Mouse (Mus musculus): Measurements from ENCODE around the gene 4930519G04Rik. TPM values are rescaled to one million over a fixed set of nuclear protein-coding genes. Genes with fewer than 3 reads are reported as not detected.
A peak's percentile ranks its signal among the peaks of the same experiment; 100 is the strongest.

The 4930519G04Rik gene
- total and polyA plus RNA-seq, 2 experiments from 2014 or later = not detected

- no peak for TF ChIP-seq CTCF (IDR thresholded peaks at IDR 0.05)
- no peak overlapping the region for H3K9ac ChIP-seq (replicated peaks; ENCODE audit: low read length, poor library complexity, severe bottlenecking)
- no peaks in the 10 kb centered on the region for H3K4me1 ChIP-seq (ENCODE audit: insufficient read depth, low read length)
- H3K4me2 ChIP-seq (ENCODE audit: low read depth, low read length, poor library complexity, severe bottlenecking) = no peak overlapping the region
- no peak overlapping the region for H3K27ac ChIP-seq (ENCODE audit: low read depth, low read length)
- DNase-seq (ENCODE audit: low spot score) = no peak
- no peak overlapping the region for H3K4me3 ChIP-seq (ENCODE audit: low read depth, low read length)
- WGBS = 84% methylated on average over 8 of the region's 8 CpGs
- ATAC-seq (ENCODE audit: low FRiP score) = no peak
- H3K27me3 ChIP-seq (ENCODE audit: insufficient read depth, low read length) = no peaks in the 10 kb centered on the region
- H3K36me3 ChIP-seq (ENCODE audit: insufficient read depth, low read length) = no peaks in the 10 kb centered on the region
- no peaks in the 10 kb centered on the region for H3K9me3 ChIP-seq (ENCODE audit: low read length)
These were observed 79.7 kb downstream of the 4930519G04Rik start for GRCm38 (mm10) chr5:114933206-114933605.

Small RNA genes lying within 50 kb of the gene (microRNA-seq; reads per million reads assigned to microRNA genes)
- 5.7 reads per million, percentile 12 among the genes with 10 or more reads in this experiment for gene Mir6240 (ENCODE audit: borderline number of aligned reads)

Other genes starting within 250 kb of the 4930519G04Rik start
- 1.2 and 3.4 TPM in 2 replicates for gene Trpv4, start 195.2 kb upstream of the 4930519G04Rik start, total RNA-seq (2014; rRNA removed)
- gene Trpv4, start 195.2 kb upstream of the 4930519G04Rik start, polyA plus RNA-seq (2015; fragmentation: Nextera tagmentation; extraction: Ambion mirVana) = 0.88 and 1.4 TPM in 2 replicates
- 27.0 and 42.1 TPM in 2 replicates for gene Gltp, start 162.7 kb upstream of the 4930519G04Rik start, total RNA-seq (2014; rRNA removed)
- gene Gltp, start 162.7 kb upstream of the 4930519G04Rik start, polyA plus RNA-seq (2015; fragmentation: Nextera tagmentation; extraction: Ambion mirVana) = 32.6 and 35.3 TPM in 2 replicates
- gene Tchp, start 145.9 kb upstream of the 4930519G04Rik start, total RNA-seq (2014; rRNA removed) = 10.9 and 11.2 TPM in 2 replicates
- gene Tchp, start 145.9 kb upstream of the 4930519G04Rik start, polyA plus RNA-seq (2015; fragmentation: Nextera tagmentation; extraction: Ambion mirVana) = 12.6 and 14.4 TPM in 2 replicates
- gene Ankrd13a, start 79.0 kb upstream of the 4930519G04Rik start, total RNA-seq (2014; rRNA removed) = 39.3 and 47.3 TPM in 2 replicates
- 22.4 and 24.9 TPM in 2 replicates for gene Ankrd13a, start 79.0 kb upstream of the 4930519G04Rik start, polyA plus RNA-seq (2015; fragmentation: Nextera tagmentation; extraction: Ambion mirVana)
- gene Git2, start 78.1 kb upstream of the 4930519G04Rik start, total RNA-seq (2014; rRNA removed) = 41.8 and 45.1 TPM in 2 replicates
- gene Git2, start 78.1 kb upstream of the 4930519G04Rik start, polyA plus RNA-seq (2015; fragmentation: Nextera tagmentation; extraction: Ambion mirVana) = 25.5 and 33.8 TPM in 2 replicates
- 299 and 345 TPM in 2 replicates for gene 1500011B03Rik, start 30.2 kb upstream of the 4930519G04Rik start, total RNA-seq (2014; rRNA removed)
- 372 and 393 TPM in 2 replicates for gene 1500011B03Rik, start 30.2 kb upstream of the 4930519G04Rik start, polyA plus RNA-seq (2015; fragmentation: Nextera tagmentation; extraction: Ambion mirVana)
- 5.8 and 6.7 TPM in 2 replicates for gene Gm9936, start 5.0 kb downstream of the 4930519G04Rik start, total RNA-seq (2014; rRNA removed)
- gene Gm9936, start 5.0 kb downstream of the 4930519G04Rik start, polyA plus RNA-seq (2015; fragmentation: Nextera tagmentation; extraction: Ambion mirVana) = 3.1 and 3.3 TPM in 2 replicates
- 1.8 and 6.3 TPM in 2 replicates for gene Oasl2, start 43.3 kb downstream of the 4930519G04Rik start, total RNA-seq (2014; rRNA removed)
- 3.9 and 5.1 TPM in 2 replicates for gene Oasl2, start 43.3 kb downstream of the 4930519G04Rik start, polyA plus RNA-seq (2015; fragmentation: Nextera tagmentation; extraction: Ambion mirVana)
- gene Oasl1, start 69.6 kb downstream of the 4930519G04Rik start, total RNA-seq (2014; rRNA removed) = 0.24 and 3.8 TPM in 2 replicates
- 0.32 and 0.79 TPM in 2 replicates for gene Oasl1, start 69.6 kb downstream of the 4930519G04Rik start, polyA plus RNA-seq (2015; fragmentation: Nextera tagmentation; extraction: Ambion mirVana)
- gene 2210016L21Rik, start 88.5 kb downstream of the 4930519G04Rik start, total RNA-seq (2014; rRNA removed) = 62.9 and 71.3 TPM in 2 replicates
- gene 2210016L21Rik, start 88.5 kb downstream of the 4930519G04Rik start, polyA plus RNA-seq (2015; fragmentation: Nextera tagmentation; extraction: Ambion mirVana) = 189 and 225 TPM in 2 replicates
- not detected in 2 replicates for gene Hnf1a, start 117.4 kb downstream of the 4930519G04Rik start, total RNA-seq (2014; rRNA removed)
- 0.05 and 0.06 TPM in 2 replicates for gene Hnf1a, start 117.4 kb downstream of the 4930519G04Rik start, polyA plus RNA-seq (2015; fragmentation: Nextera tagmentation; extraction: Ambion mirVana)
- gene Sppl3, start 157.5 kb downstream of the 4930519G04Rik start, total RNA-seq (2014; rRNA removed) = 153 TPM in 2 replicates
- 34.9 and 37.1 TPM in 2 replicates for gene Sppl3, start 157.5 kb downstream of the 4930519G04Rik start, polyA plus RNA-seq (2015; fragmentation: Nextera tagmentation; extraction: Ambion mirVana)
- not detected in 2 replicates for gene Gm10401, start 244.6 kb downstream of the 4930519G04Rik start, total RNA-seq (2014; rRNA removed)
- 42.9 and 44.1 TPM in 2 replicates for gene Gm10401, start 244.6 kb downstream of the 4930519G04Rik start, polyA plus RNA-seq (2015; fragmentation: Nextera tagmentation; extraction: Ambion mirVana)

Data from midbrain, postnatal 0 days (tissue).